Mouse (Mus musculus) CH12.LX (cell line): Measurements from ENCODE around the gene Pold1. TPM values are rescaled to one million over a fixed set of nuclear protein-coding genes. Genes with fewer than 3 reads are reported as not detected.

Experiments
- DNase-seq: peaks from one replicate; pipeline ENCODE4 v3.0.0-alpha.2; 2013; ENCODE audit errors: extremely low read depth
- H3K27ac ChIP-seq: 2 replicates; pipeline ENCODE4 v1.5.1; 2012; ENCODE audit warnings: low read depth, mild to moderate bottlenecking, control low read depth, moderate library complexity; ENCODE audit not compliant: insufficient read depth
- H3K27me3 ChIP-seq: replicated peaks from 2 replicates; pipeline ENCODE3; 2012; ENCODE audit warnings: inconsistent platforms
- H3K36me3 ChIP-seq, 2 experiments: replicated peaks in 1 of 2; 2 replicates each; pipeline versions ENCODE3 to v1.6.1; 2012; ENCODE audit warnings: inconsistent platforms in 1 of 2, low read length in 1 of 2, mild to moderate bottlenecking in 1 of 2, mixed read lengths in 1 of 2, moderate library complexity in 1 of 2; ENCODE audit not compliant: control insufficient read depth in 1 of 2, insufficient read depth in 1 of 2
- H3K4me1 ChIP-seq, 2 experiments: 2 replicates each; pipeline ENCODE4 v1.6.1; 2012; ENCODE audit warnings: inconsistent platforms in 1 of 2, moderate library complexity in 1 of 2; ENCODE audit not compliant: insufficient read depth in 2 of 2, control insufficient read depth in 1 of 2
- H3K4me2 ChIP-seq: 2 replicates; pipeline ENCODE4 v1.6.1; 2012; ENCODE audit warnings: low read depth, mild to moderate bottlenecking, control low read depth; ENCODE audit not compliant: poor library complexity, insufficient read depth, severe bottlenecking
- H3K4me3 ChIP-seq, 3 experiments: fragments of 150-350 bp in 1 of 3; sonication (generic) in 1 of 3; replicated peaks in 1 of 3; 2 replicates each; pipeline versions ENCODE3 to v1.5.1; 2011 to 2012; ENCODE audit warnings: low read depth in 2 of 3, low read length in 2 of 3, mild to moderate bottlenecking in 2 of 3, moderate library complexity in 2 of 3, control low read depth in 1 of 3, improper control_type of control experiment in 1 of 3, inconsistent platforms in 1 of 3, mixed read lengths in 1 of 3; ENCODE audit not compliant: poor library complexity in 1 of 3
- H3K79me2 ChIP-seq: replicated peaks from 2 replicates; pipeline ENCODE4 v1.6.1; 2012; ENCODE audit warnings: mild to moderate bottlenecking, moderate library complexity; ENCODE audit not compliant: control insufficient read depth, poor library complexity, insufficient read depth, severe bottlenecking; ENCODE audit errors: extremely low read depth
- H3K9ac ChIP-seq: 2 replicates; pipeline ENCODE4 v1.6.1; 2012; ENCODE audit warnings: low read depth, mild to moderate bottlenecking, control low read depth, moderate library complexity; ENCODE audit not compliant: insufficient read depth
- H3K9me3 ChIP-seq: replicated peaks from 2 replicates; pipeline ENCODE3; 2012; ENCODE audit warnings: low read length, inconsistent platforms, mixed read lengths
- CHD1 ChIP-seq: IDR thresholded peaks from 2 replicates; pipeline ENCODE4 v1.6.1; 2012; ENCODE audit warnings: low read depth, low read length, improper control_type of control experiment, inconsistent platforms
- CTCF ChIP-seq, 2 experiments: IDR thresholded peaks in 1 of 2; conservative IDR thresholded peaks in 1 of 2; 2 replicates each; pipeline ENCODE4 v1.5.1; 2011 to 2012; ENCODE audit warnings: low read depth in 2 of 2, low read length in 2 of 2, improper control_type of control experiment in 1 of 2, inconsistent platforms in 1 of 2, mild to moderate bottlenecking in 1 of 2, moderate library complexity in 1 of 2
- ELF1 ChIP-seq: IDR thresholded peaks from 2 replicates; pipeline ENCODE4 v1.6.1; 2014; ENCODE audit warnings: low read depth, mild to moderate bottlenecking, inconsistent platforms, low read length, improper control_type of control experiment
- GABPA ChIP-seq: IDR thresholded peaks from 2 replicates; pipeline ENCODE4 v1.6.1; 2012; ENCODE audit warnings: low read depth, low read length, improper control_type of control experiment, inconsistent platforms; ENCODE audit not compliant: insufficient replicate concordance
- HCFC1 ChIP-seq: IDR thresholded peaks from 2 replicates; pipeline ENCODE4 v1.6.1; 2012; ENCODE audit warnings: low read depth, mild to moderate bottlenecking, inconsistent platforms, low read length, improper control_type of control experiment
- IRF4 ChIP-seq: IDR thresholded peaks from 2 replicates; pipeline ENCODE4 v1.6.1; 2014; ENCODE audit warnings: low read depth, mild to moderate bottlenecking, inconsistent platforms, low read length, improper control_type of control experiment
- JUN ChIP-seq: IDR thresholded peaks from 2 replicates; pipeline ENCODE4 v1.6.1; 2011; ENCODE audit warnings: low read depth, mild to moderate bottlenecking, low read length, improper control_type of control experiment, moderate library complexity; ENCODE audit not compliant: insufficient read depth
- JUND ChIP-seq: conservative IDR thresholded peaks from 2 replicates; pipeline ENCODE4 v1.6.1; 2011; ENCODE audit warnings: low read depth, low read length, improper control_type of control experiment
- KAT2A ChIP-seq: IDR thresholded peaks from 2 replicates; pipeline ENCODE4 v1.6.1; 2012; ENCODE audit warnings: low read length, improper control_type of control experiment, inconsistent platforms; ENCODE audit not compliant: insufficient replicate concordance
- MAFK ChIP-seq: IDR thresholded peaks from 2 replicates; pipeline ENCODE4 v1.6.1; 2011; ENCODE audit warnings: low read length, improper control_type of control experiment; ENCODE audit not compliant: insufficient replicate concordance
- MAX ChIP-seq: IDR thresholded peaks from 2 replicates; pipeline ENCODE4 v1.6.1; 2011; ENCODE audit warnings: low read length, improper control_type of control experiment
- MAZ ChIP-seq: IDR thresholded peaks from 2 replicates; pipeline ENCODE4 v1.6.1; 2012; ENCODE audit warnings: low read depth, mild to moderate bottlenecking, inconsistent platforms, low read length, improper control_type of control experiment, moderate library complexity
- MEF2A ChIP-seq: IDR thresholded peaks from 2 replicates; pipeline ENCODE4 v1.6.1; 2014; ENCODE audit warnings: low read depth, mild to moderate bottlenecking, inconsistent platforms, low read length, improper control_type of control experiment, borderline replicate concordance
- MYC ChIP-seq: IDR thresholded peaks from 2 replicates; pipeline ENCODE4 v1.6.1; 2011; ENCODE audit warnings: low read depth, mild to moderate bottlenecking, improper control_type of control experiment, low read length
- NELFE ChIP-seq: IDR thresholded peaks from 2 replicates; pipeline ENCODE4 v1.6.1; 2011; ENCODE audit warnings: low read depth, low read length, improper control_type of control experiment
- NRF1 ChIP-seq: IDR thresholded peaks from 2 replicates; pipeline ENCODE4 v1.6.1; 2014; ENCODE audit warnings: low read depth, mild to moderate bottlenecking, inconsistent platforms, low read length, improper control_type of control experiment, moderate library complexity
- PAX5 ChIP-seq: IDR thresholded peaks from 2 replicates; pipeline ENCODE4 v1.6.1; 2012; ENCODE audit warnings: low read length, inconsistent platforms, mixed read lengths
- RAD21 ChIP-seq: IDR thresholded peaks from 2 replicates; pipeline ENCODE4 v1.6.1; 2011; ENCODE audit warnings: low read depth, mild to moderate bottlenecking, low read length, improper control_type of control experiment, moderate library complexity
- RCOR1 ChIP-seq: conservative IDR thresholded peaks from 2 replicates; pipeline ENCODE4 v1.6.1; 2012; ENCODE audit warnings: low read depth, mild to moderate bottlenecking, inconsistent platforms, low read length, improper control_type of control experiment
- SIN3A ChIP-seq: IDR thresholded peaks from 2 replicates; pipeline ENCODE4 v1.6.1; 2012; ENCODE audit warnings: low read length, improper control_type of control experiment, inconsistent platforms
- TBP ChIP-seq: conservative IDR thresholded peaks from 2 replicates; pipeline ENCODE4 v1.6.1; 2011; ENCODE audit warnings: low read depth, low read length, improper control_type of control experiment
- UBTF ChIP-seq: IDR thresholded peaks from 2 replicates; pipeline ENCODE4 v1.6.1; 2012; ENCODE audit warnings: low read depth, mild to moderate bottlenecking, inconsistent platforms, low read length, improper control_type of control experiment, moderate library complexity
- USF1 ChIP-seq: IDR thresholded peaks from 2 replicates; pipeline ENCODE4 v1.6.1; 2014; ENCODE audit warnings: low read depth, mild to moderate bottlenecking, inconsistent platforms, low read length, improper control_type of control experiment
- USF2 ChIP-seq: conservative IDR thresholded peaks from 2 replicates; pipeline ENCODE4 v1.6.1; 2011; ENCODE audit warnings: low read depth, low read length, improper control_type of control experiment
- ZC3H11A ChIP-seq: IDR thresholded peaks from 2 replicates; pipeline ENCODE4 v1.6.1; 2012; ENCODE audit warnings: low read depth, mild to moderate bottlenecking, inconsistent platforms, low read length, improper control_type of control experiment
- ZKSCAN1 ChIP-seq: IDR thresholded peaks from 2 replicates; pipeline ENCODE4 v1.6.1; 2012; ENCODE audit warnings: low read depth, inconsistent platforms, low read length, improper control_type of control experiment, borderline replicate concordance
- ZNF384 ChIP-seq: IDR thresholded peaks from 2 replicates; pipeline ENCODE4 v1.6.1; 2012; ENCODE audit warnings: low read depth, low read length, improper control_type of control experiment, inconsistent platforms
- dilution Hi-C: fragments of 300-500 bp; cut with MboI; formaldehyde crosslinking; loops from 2 replicates; pipeline ENCODE4 v1.14.3; 2020; ENCODE audit warnings: low sequenced_read_pairs; ENCODE audit not compliant: extremely low pct_unique_long_range_greater_than_20kb, extremely low pct_ligation_motif_present
- in situ Hi-C: fragments of 300-500 bp; cut with MboI; formaldehyde crosslinking; loops from 3 replicates; pipeline ENCODE4 v1.14.3; 2019; ENCODE audit warnings: low sequenced_read_pairs, low pct_ligation_motif_present, low pct_unique_long_range_greater_than_20kb, mixed read lengths
- polyA plus RNA-seq: library from polyadenylated mRNA; unstranded; fragments of >175 nt; gene quantifications from 2 replicates; pipeline ENCODE4 v1.2.1, GENCODE M21; 2012; ENCODE audit warnings: low read depth; ENCODE audit not compliant: insufficient read length
- total RNA-seq, 2 experiments: library from RNA; depleted of rRNA; stranded (reverse); fragments of 300-350 nt in 1 of 2; fragments of >200 nt in 1 of 2; gene quantifications; 2 replicates each; pipeline ENCODE4 v1.2.3; 2012 to 2014

The Pold1 gene
- total and polyA plus RNA-seq, 3 experiments, result 49.3 to 131 (median 67.6) TPM

- Histone ChIP-seq H3K4me2 (no peak overlapping the region), H3K36me3 (peaks cover 32 to 75% of the 10 kb centered on the region in 2 experiments), H3K9ac (no peak overlapping the region), H3K27ac (no peak overlapping the region), H3K4me3 (no peak overlapping the region), H3K4me1 (no peaks in the 10 kb centered on the region), H3K9me3 (no peaks in the 10 kb centered on the region), H3K79me2 (no peaks in the 10 kb centered on the region), H3K27me3 (no peaks in the 10 kb centered on the region)
- dilution Hi-C loops, result no loop called here
- DNase-seq, result no peak
- TF ChIP-seq CHD1, result no peak
- no peak for TF ChIP-seq JUND
- no peak for TF ChIP-seq ELF1
- TF ChIP-seq MAZ, result no peak
- no peak for TF ChIP-seq KAT2A
- TF ChIP-seq TBP, result no peak
- no peak for TF ChIP-seq ZNF384
- TF ChIP-seq PAX5, result no peak
- TF ChIP-seq MYC, result no peak
- TF ChIP-seq CTCF (conservative IDR thresholded peaks at IDR 0.05 in 1 of 2, IDR thresholded peaks at IDR 0.05 in 1 of 2; ENCODE audit: low read depth in 2 of 2, low read length in 2 of 2), result no peak
- TF ChIP-seq HCFC1, result no peak
- no peak for TF ChIP-seq ZC3H11A
- TF ChIP-seq GABPA, result no peak
- no peak for TF ChIP-seq MEF2A
- TF ChIP-seq SIN3A, result no peak
- TF ChIP-seq RAD21, result no peak
- TF ChIP-seq UBTF, result no peak
- no peak for TF ChIP-seq USF2
- TF ChIP-seq NRF1, result no peak
- no peak for TF ChIP-seq MAX
- in situ Hi-C loops, result loop anchor here (10.0 kb wide), 1 partner anchor 104 kb away; the partner anchor contains the start of genes 1700008O03Rik and Syt3
These were observed 60.1 kb downstream of the Pold1 start for GRCm38 (mm10) chr7:44488545-44488944.

- Histone ChIP-seq H3K9me3 (no peaks in the 10 kb centered on the region), H3K9ac (no peak overlapping the region), H3K36me3 (peaks cover 29 to 69% of the 10 kb centered on the region in 2 experiments), H3K27ac (no peak overlapping the region), H3K4me2 (no peak overlapping the region), H3K4me1 (no peaks in the 10 kb centered on the region), H3K27me3 (no peaks in the 10 kb centered on the region), H3K79me2 (no peaks in the 10 kb centered on the region), H3K4me3 (no peak overlapping the region)
- DNase-seq, result no peak
- dilution Hi-C loops (no loop called here), in situ Hi-C loops (loop anchor here (10.0 kb wide), 1 partner anchor 103 kb away; the partner anchor contains the start of genes 1700008O03Rik and Syt3)
- no peak for TF ChIP-seq RCOR1
- TF ChIP-seq UBTF, result no peak
- TF ChIP-seq ZC3H11A, result no peak
- TF ChIP-seq MAX, result no peak
- no peak for TF ChIP-seq MYC
- TF ChIP-seq KAT2A, result no peak
- no peak for TF ChIP-seq JUN
- no peak for TF ChIP-seq MAFK
- TF ChIP-seq NELFE, result no peak
- TF ChIP-seq RAD21, result no peak
- no peak for TF ChIP-seq IRF4
- no peak for TF ChIP-seq ZKSCAN1
- no peak for TF ChIP-seq USF2
- TF ChIP-seq CHD1, result no peak
- TF ChIP-seq USF1, result no peak
- no peak for TF ChIP-seq MAZ
- no peak for TF ChIP-seq TBP
These were observed 60.7 kb downstream of the Pold1 start for GRCm38 (mm10) chr7:44487936-44488335.
